Mouse (Mus musculus): Measurements from ENCODE around the gene Vps45. TPM values are rescaled to one million over a fixed set of nuclear protein-coding genes. Genes with fewer than 3 reads are reported as not detected.
A peak's percentile ranks its signal among the peaks of the same experiment; 100 is the strongest.
"Not testable (repeated sequence)": the region's sequence is repeated elsewhere in the genome, so short reads cannot be mapped to it uniquely, and the experiment has no call there.

Vps45 gene
- polyA plus RNA-seq, 1 experiment: not detected

DNA sequence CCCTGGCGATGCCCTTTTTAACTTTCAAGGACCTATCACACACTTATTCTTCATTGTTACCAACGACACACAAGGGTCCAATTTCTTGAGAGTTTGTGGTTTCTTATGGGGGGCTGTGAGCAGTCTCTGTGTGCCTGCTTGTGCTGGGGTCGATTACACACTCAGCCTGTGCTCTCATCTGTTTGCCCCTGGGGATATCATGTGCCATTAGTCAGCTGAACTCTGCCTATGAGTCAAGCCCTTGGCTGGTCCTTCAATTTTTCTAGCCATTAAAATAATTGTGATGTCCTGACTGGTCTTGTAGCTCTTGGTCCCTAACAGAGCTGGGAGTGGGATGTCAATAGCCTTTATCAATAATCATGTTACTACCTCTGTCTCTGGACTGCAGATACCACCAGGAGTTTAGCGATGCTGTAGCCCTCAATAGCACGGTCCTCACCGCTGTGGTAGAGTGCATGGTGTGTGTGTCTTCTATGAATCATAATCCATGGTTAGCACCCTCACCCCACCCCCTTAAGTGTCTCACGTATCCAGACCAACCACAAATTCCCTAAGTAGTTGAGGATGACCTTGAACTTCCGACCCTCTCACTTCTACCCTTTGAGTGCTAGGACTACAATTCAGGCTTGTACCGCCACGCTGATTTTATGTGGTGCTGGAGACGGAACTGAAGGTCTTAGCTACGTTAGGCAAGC is 77.8 kb downstream of the Vps45 start:
- no peak overlapping the region for H3K4me3 ChIP-seq (ENCODE audit: insufficient read depth, low read depth, low read length)
- 90% methylated on average over 12 of the region's 12 CpGs for WGBS
- H3K4me1 ChIP-seq (ENCODE audit: control insufficient read depth, insufficient read depth, low read length): peaks cover 21% of the 10 kb centered on the region
- TF ChIP-seq POLR2A (IDR thresholded peaks at IDR 0.05; ENCODE audit: insufficient read depth, low read depth, low read length) (no peak), CTCF (IDR thresholded peaks at IDR 0.05; ENCODE audit: insufficient read depth, low read depth, low read length) (no peak)
- H3K27ac ChIP-seq (ENCODE audit: insufficient read depth, low read depth, low read length): no peak overlapping the region

DNA sequence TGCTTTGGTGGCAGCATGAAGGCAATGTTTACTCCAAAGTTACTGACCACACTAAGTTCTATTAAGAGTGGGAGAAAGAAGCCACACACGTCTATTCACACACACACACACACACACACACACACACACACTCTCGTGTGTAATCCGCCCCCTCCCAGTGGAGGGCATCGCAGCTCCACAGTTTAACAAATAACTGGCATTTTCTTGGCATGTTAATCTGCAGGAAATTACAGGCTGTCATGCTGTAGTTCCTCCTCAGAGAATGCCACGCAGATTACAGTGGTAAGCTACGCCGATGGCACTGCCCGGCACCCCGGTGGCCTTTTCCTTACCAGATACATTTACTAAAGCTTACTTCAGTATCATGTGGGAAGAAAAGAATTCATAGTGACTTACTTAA is 80.0 kb downstream of the Vps45 start:
- WGBS: 18% methylated on average over 9 of the region's 9 CpGs
- Histone ChIP-seq H3K4me1 (ENCODE audit: control insufficient read depth, insufficient read depth, low read length) (peaks cover 16% of the 10 kb centered on the region), H3K4me3 (ENCODE audit: insufficient read depth, low read depth, low read length) (no peak overlapping the region), H3K27ac (ENCODE audit: insufficient read depth, low read depth, low read length) (peak overlapping the region; percentile 80)
- TF ChIP-seq POLR2A (IDR thresholded peaks at IDR 0.05; ENCODE audit: insufficient read depth, low read depth, low read length) (no peak), CTCF (IDR thresholded peaks at IDR 0.05; ENCODE audit: insufficient read depth, low read depth, low read length) (no peak)

GRCm38 (mm10) chr3:95977587-95977986 is 80.7 kb downstream of the Vps45 start:
- H3K4me1 ChIP-seq (ENCODE audit: control insufficient read depth, insufficient read depth, low read length): peaks cover 21% of the 10 kb centered on the region
- H3K4me3 ChIP-seq (ENCODE audit: insufficient read depth, low read depth, low read length); H3K27ac ChIP-seq (ENCODE audit: insufficient read depth, low read depth, low read length): not testable (repeated sequence)
- WGBS: 88% methylated on average over 7 of the region's 7 CpGs

GRCm38 (mm10) chr3:95977079-95977478 is 81.2 kb downstream of the Vps45 start:
- H3K27ac ChIP-seq (ENCODE audit: insufficient read depth, low read depth, low read length): no peak overlapping the region
- 67% methylated on average over 3 of the region's 3 CpGs for WGBS
- TF ChIP-seq CTCF (IDR thresholded peaks at IDR 0.05; ENCODE audit: insufficient read depth, low read depth, low read length) (no peak), POLR2A (IDR thresholded peaks at IDR 0.05; ENCODE audit: insufficient read depth, low read depth, low read length) (no peak)
- peaks cover 21% of the 10 kb centered on the region for H3K4me1 ChIP-seq (ENCODE audit: control insufficient read depth, insufficient read depth, low read length)
- no peak overlapping the region for H3K4me3 ChIP-seq (ENCODE audit: insufficient read depth, low read depth, low read length)

DNA sequence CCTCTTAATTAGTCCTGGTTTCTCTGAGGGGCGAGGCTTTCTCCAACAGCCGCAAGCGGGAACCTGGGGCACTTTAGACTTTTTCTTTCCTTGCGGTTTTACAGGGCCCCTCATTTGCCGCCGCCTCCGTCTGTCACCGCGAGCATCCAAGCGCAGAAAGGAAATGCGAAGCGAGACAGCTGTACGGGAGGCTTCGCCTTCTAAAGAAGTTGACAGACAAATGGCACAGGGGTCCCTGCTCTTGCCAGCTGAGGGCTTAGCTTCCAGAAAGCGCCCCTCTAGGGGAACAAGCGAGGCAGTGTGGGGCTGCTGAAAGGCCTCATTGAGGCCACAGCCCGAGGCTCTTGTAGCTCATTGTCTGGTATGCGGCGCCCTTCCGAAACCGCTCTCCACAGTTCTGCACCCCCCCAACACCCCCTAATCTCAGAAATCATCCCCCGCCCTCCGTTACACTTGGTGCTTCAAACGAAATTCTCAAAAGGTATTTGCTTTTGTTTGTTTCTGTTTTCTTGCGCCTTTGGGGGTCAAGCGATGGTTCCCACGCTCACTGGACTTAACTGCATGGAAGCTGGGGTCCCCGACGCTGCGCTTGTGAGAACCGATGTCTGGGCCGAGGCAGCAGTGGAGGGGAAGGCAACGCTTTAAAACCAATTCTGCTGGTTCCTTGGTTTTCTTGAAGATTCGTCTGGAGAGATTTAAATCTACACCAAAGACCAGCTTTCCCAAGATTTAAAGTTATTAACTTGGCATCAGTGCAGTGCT is 85.2 kb downstream of the Vps45 start:
- TF ChIP-seq CTCF (IDR thresholded peaks at IDR 0.05; ENCODE audit: insufficient read depth, low read depth, low read length) (no peak), POLR2A (IDR thresholded peaks at IDR 0.05; ENCODE audit: insufficient read depth, low read depth, low read length) (no peak)
- peaks cover 11% of the 10 kb centered on the region for H3K4me1 ChIP-seq (ENCODE audit: control insufficient read depth, insufficient read depth, low read length)
- WGBS: 18% methylated on average over 34 of the region's 34 CpGs
- peak overlapping the region; percentile 40 for H3K4me3 ChIP-seq (ENCODE audit: insufficient read depth, low read depth, low read length)
- peak overlapping the region; percentile 74; the same call in 1 of the 2 replicates for H3K27ac ChIP-seq (ENCODE audit: insufficient read depth, low read depth, low read length)

GRCm38 (mm10) chr3:95972251-95972872 is 85.9 kb downstream of the Vps45 start:
- peaks cover 10% of the 10 kb centered on the region for H3K4me1 ChIP-seq (ENCODE audit: control insufficient read depth, insufficient read depth, low read length)
- H3K4me3 ChIP-seq (ENCODE audit: insufficient read depth, low read depth, low read length): peak overlapping the region; percentile 40; the same call in 1 of the 2 replicates
- H3K27ac ChIP-seq (ENCODE audit: insufficient read depth, low read depth, low read length): 0 out of 2 replicates have a peak overlapping the region, but pooled peaks have one; percentile 9
- TF ChIP-seq CTCF (IDR thresholded peaks at IDR 0.05; ENCODE audit: insufficient read depth, low read depth, low read length) (no peak), POLR2A (IDR thresholded peaks at IDR 0.05; ENCODE audit: insufficient read depth, low read depth, low read length) (no peak)
- WGBS: 64% methylated on average over 12 of the region's 12 CpGs

DNA sequence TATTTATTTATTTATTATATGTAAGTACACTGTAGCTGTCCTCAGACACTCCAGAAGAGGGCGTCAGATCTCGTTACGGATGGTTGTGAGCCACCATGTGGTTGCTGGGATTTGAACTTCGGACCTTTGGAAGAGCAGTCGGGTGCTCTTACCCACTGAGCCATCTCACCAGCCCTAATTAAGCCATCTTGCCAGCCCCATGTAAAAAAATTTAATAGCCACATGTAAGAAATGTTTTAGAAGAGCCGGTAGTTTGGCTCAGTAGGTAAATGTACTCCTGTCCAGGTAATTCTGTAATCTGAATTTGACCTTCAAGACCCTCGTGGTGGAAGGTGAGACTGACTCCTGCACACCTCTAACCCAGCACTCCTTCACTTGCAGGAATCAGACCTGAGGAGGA is 87.6 kb downstream of the Vps45 start:
- H3K4me1 ChIP-seq (ENCODE audit: control insufficient read depth, insufficient read depth, low read length): peaks cover 11% of the 10 kb centered on the region
- not testable (repeated sequence) for H3K27ac ChIP-seq (ENCODE audit: insufficient read depth, low read depth, low read length); H3K4me3 ChIP-seq (ENCODE audit: insufficient read depth, low read depth, low read length)
- 78% methylated on average over 7 of the region's 7 CpGs for WGBS

- WGBS: 91% methylated on average over 1 of the region's 1 CpGs
- Histone ChIP-seq H3K4me1 (ENCODE audit: control insufficient read depth, insufficient read depth, low read length) (peaks cover 12% of the 10 kb centered on the region), H3K4me3 (ENCODE audit: insufficient read depth, low read depth, low read length) (no peak overlapping the region), H3K27ac (ENCODE audit: insufficient read depth, low read depth, low read length) (no peak overlapping the region)
- TF ChIP-seq POLR2A (IDR thresholded peaks at IDR 0.05; ENCODE audit: insufficient read depth, low read depth, low read length) (no peak), CTCF (IDR thresholded peaks at IDR 0.05; ENCODE audit: insufficient read depth, low read depth, low read length) (no peak)
These were observed 89.0 kb downstream of the Vps45 start for GRCm38 (mm10) chr3:95969277-95969676.
